Mouse (Mus musculus): Measurements from ENCODE around the gene Tshz2.

Tshz2 gene

DNA sequence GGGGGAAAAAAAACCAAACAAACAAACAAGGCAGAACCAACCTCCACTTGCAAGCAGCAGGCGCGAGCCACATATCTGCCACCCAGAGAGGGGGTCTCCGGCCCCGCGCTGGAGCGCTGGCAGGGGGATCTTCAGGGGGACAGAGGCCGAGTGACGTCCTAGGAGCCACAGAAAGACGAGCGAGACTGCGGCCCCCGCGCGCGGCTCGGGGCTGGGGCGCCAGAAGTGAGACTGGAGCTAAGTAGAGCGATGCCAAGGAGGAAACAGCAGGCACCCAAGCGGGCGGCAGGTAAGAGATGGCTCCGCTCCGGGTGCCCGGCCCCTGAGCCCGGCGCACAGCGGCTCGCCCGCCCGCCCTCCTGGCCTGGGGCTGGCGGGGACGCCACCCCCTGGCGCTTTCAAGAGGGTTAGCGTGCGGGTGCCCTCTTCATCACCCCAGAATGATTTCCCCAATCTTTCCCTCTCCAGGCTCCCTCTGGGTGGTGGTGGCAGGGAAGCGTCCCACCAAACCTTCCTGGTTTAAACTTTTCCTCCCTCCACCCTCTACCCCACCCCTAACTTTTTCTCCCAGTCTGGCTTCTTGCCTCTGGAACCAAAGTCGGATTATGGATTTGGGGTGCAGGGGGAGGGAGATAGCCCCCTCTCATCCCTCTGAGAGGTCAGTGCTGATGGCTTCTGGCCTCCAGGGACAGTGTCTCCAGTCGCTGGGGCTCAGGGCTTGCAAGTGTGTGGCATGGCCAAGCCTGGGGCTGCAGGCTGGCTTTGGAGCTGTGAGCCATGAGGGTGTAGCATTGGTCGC lies 877 bp downstream of the Tshz2 start:
- peak; percentile 60 for DNase-seq (ENCODE audit: low spot score)

DNA sequence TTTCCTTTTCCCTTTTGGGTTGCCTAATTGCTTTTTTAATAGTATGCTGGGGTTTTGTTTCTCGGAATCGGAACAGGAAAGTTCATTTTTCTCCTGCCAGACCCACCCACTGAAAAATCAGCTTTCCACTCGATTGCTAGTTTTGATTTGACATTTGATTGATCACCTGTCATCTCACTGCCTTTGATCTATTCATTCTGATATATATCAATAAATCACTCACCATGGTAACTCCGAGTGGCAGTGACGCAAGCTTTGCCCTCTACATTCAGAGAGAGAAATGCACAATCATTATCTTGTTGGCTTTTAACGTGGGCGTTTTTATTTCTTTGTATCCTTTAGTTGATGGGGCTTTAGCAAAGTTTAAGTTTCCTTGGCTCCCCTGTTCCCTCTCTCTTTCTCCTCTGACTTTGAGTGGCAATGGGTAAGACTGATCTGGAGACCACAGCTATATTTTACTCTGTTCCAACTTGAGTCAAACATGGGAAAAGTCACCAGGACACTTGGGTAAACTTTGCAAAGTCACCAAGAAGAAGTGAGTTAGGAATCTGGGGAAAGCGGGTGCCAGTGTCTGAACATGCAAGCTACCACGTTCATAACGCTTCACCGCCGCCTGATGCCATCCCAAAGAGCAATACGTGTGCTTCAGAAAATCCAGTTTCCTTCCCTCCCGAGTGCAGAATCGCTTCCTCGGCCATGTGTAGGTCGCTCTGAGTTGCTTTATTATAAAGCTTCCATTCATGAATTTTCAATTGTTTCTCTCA lies 2.0 kb downstream of the Tshz2 start:
- no peak for DNase-seq (ENCODE audit: low spot score)

DNA sequence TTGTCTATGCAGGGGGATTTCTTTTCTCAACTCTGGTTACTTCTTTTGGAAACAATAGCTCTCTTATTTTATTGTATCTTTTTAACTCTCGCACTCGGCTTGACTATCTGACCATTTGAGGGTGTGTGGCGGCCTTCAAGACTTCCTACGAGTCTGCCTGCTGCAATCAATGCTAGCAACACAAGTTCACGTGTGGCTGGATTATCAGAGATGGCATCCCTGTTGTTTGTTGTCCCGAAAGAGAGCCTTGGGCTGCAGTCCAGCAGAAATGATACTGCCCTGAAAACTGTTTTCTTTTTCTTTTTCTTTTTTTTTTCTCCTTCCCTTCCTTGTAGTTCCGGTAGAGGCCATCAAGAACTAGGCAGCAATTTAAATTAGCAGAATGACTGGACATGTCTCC lies 2.6 kb downstream of the Tshz2 start:
- no peak for DNase-seq (ENCODE audit: low spot score)

DNA sequence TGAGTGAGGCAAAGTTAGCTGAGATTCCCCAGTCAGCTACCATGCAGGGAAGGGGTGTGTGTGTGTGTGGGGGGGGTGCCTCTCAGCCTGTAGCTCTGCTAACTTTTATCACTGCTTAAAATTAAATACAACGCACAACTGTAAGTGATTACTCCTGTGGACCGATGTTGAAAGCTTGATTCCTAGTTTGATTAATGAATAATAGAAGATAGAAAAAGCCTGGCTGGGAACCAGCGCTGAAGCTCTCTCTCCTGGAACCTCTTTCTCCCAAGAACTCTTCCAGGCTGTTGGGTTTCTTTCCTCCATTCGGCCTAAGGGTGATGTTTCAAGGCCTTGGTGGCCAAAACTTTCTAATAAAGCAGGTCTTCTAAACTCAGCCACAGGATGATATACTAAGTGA lies 3.6 kb downstream of the Tshz2 start:
- DNase-seq (ENCODE audit: low spot score) = no peak

DNA sequence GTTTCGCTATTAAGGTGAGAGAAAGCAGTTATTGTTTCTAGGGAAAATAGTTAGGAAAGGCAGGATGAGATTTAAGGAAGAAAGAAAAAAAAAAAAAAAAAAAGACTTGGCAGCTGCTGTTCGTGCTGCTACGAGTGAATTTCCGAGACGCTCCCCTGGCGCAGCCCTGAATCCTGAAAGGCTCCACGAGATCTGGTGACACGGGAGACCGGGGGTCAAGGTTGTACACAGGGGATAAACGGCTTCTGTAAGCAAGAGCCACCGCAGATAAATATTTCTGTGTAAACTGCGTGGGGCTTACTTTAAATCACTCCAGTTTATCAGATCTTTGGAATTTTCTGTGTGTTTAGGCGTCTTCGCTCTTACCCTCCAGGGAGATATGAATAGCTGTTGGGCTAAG lies 8.7 kb downstream of the Tshz2 start:
- no peak for DNase-seq (ENCODE audit: low spot score)

DNA sequence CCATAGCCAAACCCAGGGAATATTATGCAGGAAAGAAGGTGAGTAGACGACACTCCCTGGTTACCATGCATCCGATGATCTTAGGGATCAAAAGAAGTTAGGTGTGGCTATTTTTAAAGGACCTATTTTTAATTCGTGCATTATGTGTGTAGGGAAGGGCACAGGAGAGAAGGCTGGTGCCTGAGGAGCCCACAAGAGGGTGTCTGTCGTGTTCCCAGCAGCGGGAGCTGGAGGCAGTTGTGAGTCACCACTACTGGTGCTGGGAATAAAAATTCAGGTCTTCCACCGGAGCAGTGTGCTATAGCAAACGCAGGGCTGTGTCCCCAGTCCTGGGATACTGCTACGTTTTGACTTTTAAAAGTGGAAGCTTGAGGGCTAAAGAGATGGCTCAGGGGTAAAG lies 9.6 kb downstream of the Tshz2 start:
- DNase-seq (ENCODE audit: low spot score) = no peak

DNA sequence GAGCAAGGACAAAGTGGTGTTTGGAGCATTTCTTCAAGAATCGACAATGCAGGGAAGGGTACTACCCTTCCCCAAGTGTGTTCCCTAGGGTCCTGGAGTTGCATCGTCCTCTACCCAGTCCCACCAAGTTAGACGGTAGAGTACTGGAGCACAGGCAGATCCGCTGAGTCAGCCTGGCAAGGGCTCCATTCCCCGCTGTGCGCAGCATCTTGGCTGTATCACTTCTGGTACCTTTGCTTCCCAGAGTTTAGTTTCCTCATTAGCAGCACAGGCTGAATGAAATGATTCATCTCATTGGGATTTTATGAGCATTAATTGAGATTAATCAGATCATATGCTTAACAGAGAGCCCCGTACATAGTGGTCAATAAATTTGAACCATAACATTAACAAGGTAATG lies 14.3 kb downstream of the Tshz2 start:
- DNase-seq (ENCODE audit: low spot score) = no peak

DNA sequence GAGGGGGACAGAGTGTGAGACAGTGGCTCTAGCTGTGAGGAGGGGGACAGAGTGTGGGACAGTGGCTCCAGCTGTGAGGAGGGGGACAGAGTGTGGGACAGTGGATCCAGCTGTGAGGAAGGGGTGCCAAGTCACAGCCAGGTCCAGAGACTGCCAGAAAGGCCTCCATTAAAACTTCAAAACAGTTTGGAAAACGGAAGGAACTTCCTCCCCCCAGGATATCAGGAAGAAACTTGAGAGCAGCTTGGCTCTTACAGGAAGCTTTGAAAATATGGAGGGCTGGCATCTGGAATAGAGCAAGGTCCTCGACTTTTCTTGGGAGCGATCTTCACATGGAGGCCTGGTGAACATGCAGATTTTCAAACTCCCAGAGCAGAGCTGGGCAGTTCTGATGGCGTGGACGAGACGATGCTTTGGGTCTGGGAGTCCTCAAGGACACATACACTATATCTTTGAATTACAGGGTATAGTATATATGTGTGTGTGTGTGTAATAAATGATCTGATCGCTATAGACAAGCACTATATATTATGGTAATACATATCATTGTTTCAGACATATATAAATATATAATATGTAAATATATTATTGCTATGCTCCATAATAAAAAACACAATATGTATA lies 16.6 kb downstream of the Tshz2 start:
- no peak for DNase-seq (ENCODE audit: low spot score)

DNA sequence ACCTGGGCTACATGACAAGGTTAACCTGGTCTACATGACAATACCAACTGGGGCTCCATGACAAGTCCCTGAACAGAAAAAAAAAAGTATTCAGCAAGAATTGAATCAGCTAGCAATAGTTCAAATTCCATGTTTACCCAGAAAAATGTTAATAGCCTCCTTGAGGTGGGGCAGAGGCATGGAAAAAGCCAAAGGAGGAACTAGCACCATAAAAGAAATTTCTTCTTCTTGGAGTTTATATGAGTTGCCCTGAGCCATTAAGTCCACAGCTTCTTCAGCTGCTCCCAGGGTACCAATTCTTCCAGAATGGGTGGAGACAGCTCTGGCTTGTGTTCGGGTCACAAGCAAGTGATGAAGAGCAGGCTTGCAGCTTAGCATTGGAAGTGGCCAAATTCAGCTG lies 20.5 kb downstream of the Tshz2 start:
- no peak for DNase-seq (ENCODE audit: low spot score)

DNA sequence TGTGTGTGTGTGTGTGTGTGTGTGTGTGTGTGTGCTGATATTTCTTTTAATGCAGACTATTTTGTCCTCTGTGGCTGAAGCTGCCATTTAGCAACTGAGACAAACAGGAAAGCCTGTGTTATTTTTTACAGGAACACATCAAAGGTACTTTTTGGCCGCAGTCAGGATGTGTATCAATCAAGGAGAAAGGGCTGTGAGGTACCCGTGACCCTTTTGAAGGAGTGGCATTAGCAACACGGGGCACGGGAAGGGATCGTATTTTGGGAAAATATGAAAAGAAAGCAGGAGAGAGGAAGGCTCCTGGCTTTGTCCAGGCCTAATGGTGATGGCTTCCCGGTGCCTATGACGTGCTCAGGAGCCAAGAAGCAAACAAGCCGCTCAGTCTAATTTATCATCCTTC lies 31.0 kb downstream of the Tshz2 start:
- peak; percentile 33 for DNase-seq (ENCODE audit: low spot score)

DNA sequence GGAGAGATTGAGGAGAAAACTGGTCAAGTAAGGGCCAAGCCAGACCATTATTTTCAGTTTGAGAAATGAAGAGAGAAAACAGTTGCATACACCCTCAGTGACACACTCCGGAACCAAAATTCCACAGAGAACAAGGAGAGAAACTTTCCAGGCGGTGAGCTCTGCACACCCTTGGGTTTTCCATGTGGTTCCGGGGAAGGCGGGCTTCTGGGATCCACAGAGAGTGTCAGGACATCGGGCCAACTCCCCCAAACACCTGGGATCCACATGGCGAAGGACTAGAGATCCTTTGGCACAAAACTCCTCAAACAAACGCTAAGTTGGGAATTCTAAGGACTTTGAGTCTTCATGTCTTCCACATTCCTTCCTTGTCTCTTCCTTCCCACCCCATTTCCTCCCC lies 38.5 kb downstream of the Tshz2 start:
- no peak for DNase-seq (ENCODE audit: low spot score)

DNA sequence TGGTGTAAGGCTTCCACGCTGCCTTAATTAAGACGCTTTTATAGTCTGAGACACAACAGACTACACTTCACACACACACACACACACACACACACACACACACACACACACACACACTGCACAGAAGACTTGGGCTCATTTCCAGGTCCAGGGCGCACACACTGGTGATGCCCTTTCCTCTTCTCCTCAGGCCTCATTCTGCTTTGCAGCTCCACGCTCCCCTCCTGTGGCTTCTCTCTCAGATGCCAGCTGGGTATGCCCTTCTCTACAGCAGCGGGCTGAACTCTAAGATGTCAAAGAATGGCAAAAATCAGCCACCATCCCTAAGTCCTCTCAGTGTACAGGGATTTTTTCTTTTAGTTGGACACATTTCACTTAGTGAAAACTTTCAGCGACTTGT lies 41.0 kb downstream of the Tshz2 start:
- DNase-seq (ENCODE audit: low spot score) = no peak

DNA sequence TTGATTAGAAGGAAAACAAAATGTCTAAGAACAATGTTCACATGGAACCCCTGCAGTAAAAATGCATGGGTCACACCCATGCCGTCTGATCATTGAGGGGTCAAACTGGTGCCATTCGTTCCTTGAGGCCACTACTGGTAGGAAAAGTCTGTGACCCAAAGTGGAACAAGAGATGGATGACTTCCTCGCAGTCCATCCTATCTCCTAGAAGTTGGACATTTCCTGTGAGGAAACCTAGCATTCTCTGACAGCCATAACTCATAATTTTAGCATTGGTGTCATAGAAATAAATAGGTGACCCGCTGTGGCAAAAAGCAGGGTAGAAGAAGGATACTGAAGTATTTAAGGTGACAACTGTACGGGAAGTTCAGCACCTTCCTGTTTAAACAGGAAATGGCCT lies 41.4 kb downstream of the Tshz2 start:
- no peak for DNase-seq (ENCODE audit: low spot score)

DNA sequence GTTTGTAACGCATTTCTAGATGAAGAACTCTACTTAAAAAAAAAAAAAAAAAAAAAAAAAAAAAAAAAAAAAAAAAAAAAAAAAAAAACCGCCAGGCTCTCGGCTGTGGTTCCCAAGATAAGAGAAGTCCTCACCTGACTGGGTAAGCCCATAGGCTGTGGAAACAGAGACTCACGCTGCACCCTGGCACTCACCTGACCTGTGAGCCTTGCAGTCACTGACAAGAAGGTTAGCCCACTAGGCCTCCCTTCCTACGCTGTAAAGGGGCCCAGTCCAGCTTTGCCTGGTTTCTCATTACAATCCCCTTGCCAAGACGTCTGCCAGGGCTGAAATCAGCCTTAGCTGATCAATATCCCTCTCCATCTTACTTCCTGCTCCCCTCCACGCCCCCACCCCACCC lies 46.5 kb downstream of the Tshz2 start:
- no peak for DNase-seq (ENCODE audit: low spot score)

DNA sequence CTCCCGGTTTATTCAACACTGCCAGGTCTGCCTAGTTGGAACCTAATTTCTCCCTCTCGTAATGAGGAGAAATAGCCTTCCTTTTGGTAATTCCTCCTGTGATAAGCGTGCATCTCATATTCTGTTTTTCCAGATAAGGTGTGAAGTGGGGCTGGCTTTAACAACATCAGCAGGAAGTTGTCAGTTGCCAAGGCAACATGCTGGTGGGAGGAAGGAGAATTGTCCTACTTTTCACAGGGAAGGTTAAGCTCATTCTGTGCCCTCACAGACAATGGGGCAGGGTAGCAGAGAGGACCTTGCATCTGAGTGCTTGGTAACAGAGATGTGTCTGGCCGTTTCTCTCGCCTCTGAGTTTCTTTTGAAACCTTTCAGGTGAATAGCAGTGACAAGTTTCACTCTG lies 47.1 kb downstream of the Tshz2 start:
- peak; percentile 24 for DNase-seq (ENCODE audit: low spot score)

DNA sequence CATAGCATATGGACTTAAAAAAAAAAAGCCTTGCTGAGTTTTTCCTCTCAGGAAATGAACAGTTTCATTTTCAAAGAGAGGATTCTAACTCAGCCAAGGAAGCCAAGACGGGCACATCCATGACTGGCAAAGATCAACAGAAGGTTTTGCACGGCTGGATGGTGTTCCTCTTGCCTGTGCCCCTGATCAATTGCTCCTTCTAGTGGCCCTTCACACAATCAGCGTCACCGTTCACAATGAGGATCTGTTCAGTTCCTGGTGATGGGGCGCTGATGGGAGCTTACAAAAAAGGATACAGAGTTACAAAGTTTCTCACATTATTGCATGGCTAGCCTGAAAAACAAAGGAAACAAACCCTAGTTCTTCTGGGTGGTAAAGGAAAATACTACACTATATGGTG lies 52.4 kb downstream of the Tshz2 start:
- peak; percentile 32 for DNase-seq (ENCODE audit: low spot score)

DNA sequence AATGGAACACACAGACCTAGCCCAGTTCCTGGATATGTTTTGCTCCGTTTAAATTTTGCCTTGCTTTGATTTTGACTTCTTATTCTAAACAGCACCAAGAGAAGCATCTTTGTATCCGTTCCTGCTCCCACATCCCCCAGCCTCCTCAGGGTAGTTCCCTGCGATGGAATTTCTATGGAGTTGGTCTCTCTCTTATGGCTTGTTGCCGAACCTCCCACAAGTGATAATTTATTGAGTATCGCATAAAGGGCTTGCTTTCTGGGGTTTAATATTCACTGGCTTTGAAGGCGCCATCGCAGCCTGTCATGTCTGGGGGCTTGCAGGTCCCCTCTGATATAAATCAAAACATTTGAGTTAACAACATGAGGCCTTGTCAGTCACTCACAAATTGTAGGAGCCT lies 52.9 kb downstream of the Tshz2 start:
- no peak for DNase-seq (ENCODE audit: low spot score)

DNA sequence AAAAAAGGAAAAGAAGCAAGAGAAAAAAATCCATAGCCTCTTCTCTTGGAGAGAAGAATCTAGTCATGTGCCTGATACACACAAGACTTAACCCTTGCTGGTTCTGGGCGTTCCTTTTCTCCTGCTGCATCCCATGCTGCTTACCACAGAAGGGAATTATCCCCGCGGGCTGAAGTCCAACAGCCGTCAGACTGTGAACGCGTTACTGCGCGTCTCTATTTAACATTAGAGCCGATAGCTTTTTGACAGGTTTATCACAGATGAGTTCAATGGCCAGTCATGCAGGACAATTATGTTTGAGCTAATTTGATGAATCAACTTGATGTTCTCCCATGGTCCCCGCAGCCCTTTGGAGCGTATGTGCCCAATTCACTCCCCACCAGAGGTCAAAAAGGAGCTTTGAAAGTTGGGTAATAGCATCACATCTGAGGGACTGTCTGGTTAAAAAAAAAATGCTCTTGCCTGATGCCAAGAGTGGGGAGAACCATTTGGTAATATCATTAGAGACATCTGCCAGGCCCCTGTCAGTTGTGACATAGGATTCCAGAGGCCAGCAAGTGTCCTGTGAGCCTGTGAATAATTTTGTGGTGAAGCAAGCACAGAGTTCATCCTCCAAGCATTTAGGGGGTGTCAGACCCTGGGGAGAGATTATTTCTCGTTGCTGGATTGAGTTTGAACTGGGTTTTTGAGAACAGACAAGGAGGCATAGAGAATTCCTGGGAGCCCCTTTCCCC lies 54.1 kb downstream of the Tshz2 start:
- DNase-seq (ENCODE audit: low spot score) = no peak

DNA sequence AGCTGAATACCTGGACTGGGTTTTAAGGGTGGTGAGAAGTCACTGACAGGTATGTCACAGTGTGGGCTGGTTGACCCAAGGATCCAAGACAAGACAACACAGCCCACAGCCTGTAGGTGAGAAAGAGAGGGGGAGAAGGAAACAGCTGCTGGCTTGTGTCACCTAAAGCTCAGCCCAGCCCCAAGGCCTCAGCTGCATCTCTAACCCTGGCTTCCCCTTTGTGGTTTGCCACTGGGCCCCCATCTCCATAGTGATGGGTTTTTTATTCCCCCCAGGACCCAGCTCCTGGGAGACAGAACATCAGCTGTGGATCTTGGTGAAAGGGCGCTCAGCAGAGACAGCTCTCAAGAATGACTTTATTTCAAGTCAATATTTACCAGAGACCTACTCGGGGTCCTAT lies 57.2 kb downstream of the Tshz2 start:
- no peak for DNase-seq (ENCODE audit: low spot score)

DNA sequence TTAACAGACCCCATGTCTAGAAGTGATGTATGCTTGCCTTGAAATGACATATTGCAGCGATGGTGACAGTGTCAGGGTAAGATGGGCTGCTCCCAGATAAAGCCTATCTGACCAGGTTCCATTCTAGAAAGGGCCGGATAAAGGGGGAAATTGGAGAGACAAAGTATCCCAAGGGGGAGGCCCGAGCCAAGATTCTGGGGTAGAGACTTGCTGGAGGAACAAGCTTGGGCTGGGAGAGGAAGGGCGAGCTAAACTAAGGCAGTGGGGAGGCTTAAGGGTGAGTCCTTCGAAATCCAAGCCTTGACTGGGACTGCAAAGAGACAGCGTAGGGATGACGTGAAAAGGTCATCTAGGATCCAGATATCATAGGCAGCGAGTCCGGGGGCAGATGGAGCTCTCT lies 61.7 kb downstream of the Tshz2 start:
- DNase-seq (ENCODE audit: low spot score) = no peak

DNA sequence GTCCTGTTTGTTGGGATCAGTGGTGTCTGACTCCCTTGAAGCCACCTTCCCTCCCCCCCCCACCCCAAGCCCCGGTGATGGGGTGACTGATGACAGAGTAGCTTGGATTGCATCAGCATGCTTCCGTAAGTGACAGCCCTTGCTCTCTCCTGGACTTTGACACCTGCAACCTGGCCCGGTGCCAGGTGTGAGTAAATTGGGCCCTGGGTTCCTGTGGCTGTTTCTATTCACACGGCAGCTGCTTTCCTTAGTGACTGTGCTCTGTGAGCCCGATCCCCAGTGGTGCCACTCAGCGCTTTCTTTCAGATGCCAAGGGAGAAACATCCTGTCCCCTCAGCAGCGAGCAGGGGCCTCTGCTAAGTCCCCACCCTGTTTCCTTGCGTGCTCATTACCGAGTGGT lies 62.2 kb downstream of the Tshz2 start:
- DNase-seq (ENCODE audit: low spot score) = no peak

DNA sequence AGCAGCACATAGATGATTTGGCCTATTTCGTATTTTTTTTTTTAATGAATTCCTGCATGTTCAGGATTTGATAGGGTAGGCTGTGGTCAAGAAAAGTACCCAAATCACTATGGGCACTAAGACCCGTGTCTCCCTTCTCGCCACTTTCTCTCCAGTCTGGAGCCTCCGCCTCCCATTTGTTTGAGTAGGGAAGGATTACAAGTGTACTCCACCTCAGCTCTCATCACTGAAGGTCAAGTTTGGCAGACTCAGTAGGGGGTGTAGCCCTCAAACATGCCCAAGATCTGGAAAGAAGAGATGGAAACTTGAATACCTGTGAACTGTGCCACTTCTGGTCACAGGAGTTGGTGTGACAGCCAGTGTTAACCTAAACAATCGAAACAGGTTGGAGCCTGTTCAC lies 66.3 kb downstream of the Tshz2 start:
- no peak for DNase-seq (ENCODE audit: low spot score)

Data from embryo, embryonic 10.5 days (tissue).